Mouse (Mus musculus) stomach, embryonic 14.5 days (tissue): ENCODE measurements around the gene Tbx10. TPM values are rescaled to one million over a fixed set of nuclear protein-coding genes. Genes with fewer than 3 reads are reported as not detected.

ENCODE experiments used
- ATAC-seq: fragments of 200-750 bp; cut with Nextera tagmentation; 2 replicates; pipeline ENCODE4 v1.8.0; 2017; ENCODE audit warnings: low read depth, moderate TSS enrichment; ENCODE audit not compliant: insufficient number of reproducible peaks, insufficient read depth, low FRiP score
- H3K27ac ChIP-seq: fragments of 300-500 bp; sonication (generic); 2 replicates; pipeline ENCODE4 v1.5.1; 2014; ENCODE audit warnings: mild to moderate bottlenecking, low read length, moderate library complexity, mixed read lengths
- H3K27me3 ChIP-seq: fragments of 300-500 bp; sonication (generic); 2 replicates; pipeline ENCODE4 v1.6.1; 2014; ENCODE audit warnings: low read length, control low read depth, mixed read lengths; ENCODE audit not compliant: control insufficient read depth, insufficient read depth
- H3K36me3 ChIP-seq: fragments of 300-500 bp; sonication (generic); 2 replicates; pipeline ENCODE4 v1.6.1; 2014; ENCODE audit warnings: mild to moderate bottlenecking, control low read depth, low read length, moderate library complexity, mixed read lengths; ENCODE audit not compliant: control insufficient read depth, insufficient read depth
- H3K4me1 ChIP-seq: fragments of 300-500 bp; sonication (generic); 2 replicates; pipeline ENCODE4 v1.6.1; 2014; ENCODE audit warnings: low read length, control low read depth, mixed read lengths; ENCODE audit not compliant: control insufficient read depth, insufficient read depth
- H3K4me2 ChIP-seq: fragments of 300-500 bp; sonication (generic); replicated peaks from 2 replicates; pipeline ENCODE4 v1.6.1; 2014; ENCODE audit warnings: low read depth, low read length, control low read depth
- H3K4me3 ChIP-seq: fragments of 300-500 bp; sonication (generic); 2 replicates; pipeline ENCODE4 v1.5.1; 2014; ENCODE audit warnings: low read depth, low read length, control low read depth
- H3K9ac ChIP-seq: fragments of 300-500 bp; sonication (generic); replicated peaks from 2 replicates; pipeline ENCODE4 v1.6.1; 2014; ENCODE audit warnings: low read depth, mild to moderate bottlenecking, control low read depth, low read length, moderate library complexity, mixed read lengths
- H3K9me3 ChIP-seq: fragments of 300-500 bp; sonication (generic); 2 replicates; pipeline ENCODE4 v1.6.1; 2016; ENCODE audit warnings: low read depth, low read length, control low read depth; ENCODE audit not compliant: control insufficient read depth
- WGBS: fragments of 180-500 bp; shearing (Covaris S2); extraction: QIAGEN DNeasy Blood & Tissue Kit; methylation state at CpG from one replicate; pipeline ENCODE4 v1.1.7; 2014; 5-methylcytosine and 5-hydroxymethylcytosine counted together
- polyA plus RNA-seq: library from polyadenylated mRNA; unstranded; fragments of >200 nt; fragmentation: Nextera tagmentation; extraction: Ambion mirVana; gene quantifications from 2 replicates; pipeline ENCODE4 v1.2.1, GENCODE M21; 2014

Tbx10 gene
- polyA plus RNA-seq, 1 experiment from 2014 or later, result not detected

DNA sequence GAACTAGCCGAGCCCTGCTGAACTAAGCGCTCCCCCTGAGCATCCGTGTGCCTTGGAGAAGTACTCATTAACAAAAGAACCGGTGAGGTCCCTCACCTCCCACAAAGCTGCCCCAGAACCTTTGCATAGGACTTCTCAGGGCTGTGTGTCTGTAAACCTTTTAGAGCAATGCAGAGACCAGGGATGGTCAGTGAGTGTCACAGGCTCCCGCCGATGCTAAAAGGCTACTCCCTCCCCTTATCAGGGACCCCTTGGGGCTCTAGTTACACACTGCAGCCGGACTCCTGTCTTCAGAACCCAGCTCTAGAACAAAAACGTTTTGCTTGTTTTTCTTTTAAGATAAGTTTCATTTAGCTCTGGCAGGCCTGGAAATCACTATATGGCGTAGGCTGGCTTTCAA, 20.5 kb downstream of the Tbx10 start:
- Histone ChIP-seq H3K27ac (0 out of 2 replicates have a peak overlapping the region, but pooled peaks have one; percentile 10), H3K4me2 (peak overlapping the region; percentile 55), H3K4me3 (peak overlapping the region; percentile 90), H3K9ac (peak overlapping the region; percentile 76; the same call in 1 of the 2 replicates), H3K27me3 (no peaks in the 10 kb centered on the region), H3K4me1 (peaks cover 11% of the 10 kb centered on the region; the same call in 1 of the 2 replicates), H3K9me3 (no peaks in the 10 kb centered on the region), H3K36me3 (peaks cover 6% of the 10 kb centered on the region)
- peak; percentile 11; the same call in 1 of the 2 replicates for ATAC-seq
- 15% methylated on average over 9 of the region's 9 CpGs for WGBS

DNA sequence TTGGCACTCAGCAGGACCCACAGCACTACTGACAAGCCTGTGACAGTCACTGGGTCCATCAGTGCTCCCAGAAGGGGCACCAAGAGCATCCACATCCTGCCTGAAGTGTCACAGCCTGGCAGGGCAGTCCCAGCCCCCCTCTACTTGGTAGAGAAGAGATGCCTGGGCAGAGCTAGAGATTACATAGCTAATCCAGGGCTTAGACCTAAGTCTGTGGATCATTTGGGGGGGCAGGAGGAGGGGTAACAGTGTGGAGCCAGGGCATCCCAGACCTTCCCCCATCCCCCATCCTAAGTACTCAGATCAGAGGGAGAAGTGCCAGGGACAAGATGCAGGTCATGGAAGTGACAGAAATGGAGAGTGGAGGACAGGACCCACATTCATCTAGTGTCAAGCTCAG, 22.2 kb downstream of the Tbx10 start:
- H3K27ac ChIP-seq, result no peak overlapping the region
- no peak overlapping the region for H3K4me3 ChIP-seq
- H3K9me3 ChIP-seq, result no peaks in the 10 kb centered on the region
- no peaks in the 10 kb centered on the region; the same call in 1 of the 2 replicates for H3K36me3 ChIP-seq
- no peaks in the 10 kb centered on the region for H3K27me3 ChIP-seq
- no peak overlapping the region for H3K9ac ChIP-seq
- peaks cover 17% of the 10 kb centered on the region for H3K4me1 ChIP-seq
- ATAC-seq, result no peak
- H3K4me2 ChIP-seq, result no peak overlapping the region

DNA sequence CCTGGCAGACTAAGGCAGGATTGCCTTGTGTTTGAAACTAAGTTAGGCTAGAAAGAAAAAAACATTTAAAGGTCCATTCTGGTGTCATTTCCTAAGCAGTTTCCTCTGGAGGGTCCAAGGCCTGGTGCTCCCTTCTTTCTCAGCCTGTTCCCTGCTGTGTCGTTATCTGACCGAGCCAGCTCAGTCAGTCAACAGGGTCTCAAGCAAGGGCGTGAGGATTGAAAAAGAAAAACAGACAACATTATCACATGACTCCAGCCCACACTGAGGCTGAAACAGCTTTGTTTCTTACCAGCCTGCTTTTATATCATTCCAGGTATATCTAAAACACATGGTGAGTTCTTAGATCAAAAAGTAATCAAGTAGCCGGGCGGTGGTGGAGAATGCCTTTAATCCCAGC, 23.1 kb downstream of the Tbx10 start:
- WGBS, result 67% methylated on average over 5 of the region's 5 CpGs
- no peak overlapping the region for H3K4me3 ChIP-seq
- H3K4me2 ChIP-seq, result no peak overlapping the region
- H3K27ac ChIP-seq, result no peak overlapping the region
- H3K4me1 ChIP-seq, result peaks cover 17% of the 10 kb centered on the region
- no peak for ATAC-seq
- H3K9me3 ChIP-seq, result no peaks in the 10 kb centered on the region
- H3K27me3 ChIP-seq, result no peaks in the 10 kb centered on the region
- H3K36me3 ChIP-seq, result no peaks in the 10 kb centered on the region
- H3K9ac ChIP-seq, result no peak overlapping the region

DNA sequence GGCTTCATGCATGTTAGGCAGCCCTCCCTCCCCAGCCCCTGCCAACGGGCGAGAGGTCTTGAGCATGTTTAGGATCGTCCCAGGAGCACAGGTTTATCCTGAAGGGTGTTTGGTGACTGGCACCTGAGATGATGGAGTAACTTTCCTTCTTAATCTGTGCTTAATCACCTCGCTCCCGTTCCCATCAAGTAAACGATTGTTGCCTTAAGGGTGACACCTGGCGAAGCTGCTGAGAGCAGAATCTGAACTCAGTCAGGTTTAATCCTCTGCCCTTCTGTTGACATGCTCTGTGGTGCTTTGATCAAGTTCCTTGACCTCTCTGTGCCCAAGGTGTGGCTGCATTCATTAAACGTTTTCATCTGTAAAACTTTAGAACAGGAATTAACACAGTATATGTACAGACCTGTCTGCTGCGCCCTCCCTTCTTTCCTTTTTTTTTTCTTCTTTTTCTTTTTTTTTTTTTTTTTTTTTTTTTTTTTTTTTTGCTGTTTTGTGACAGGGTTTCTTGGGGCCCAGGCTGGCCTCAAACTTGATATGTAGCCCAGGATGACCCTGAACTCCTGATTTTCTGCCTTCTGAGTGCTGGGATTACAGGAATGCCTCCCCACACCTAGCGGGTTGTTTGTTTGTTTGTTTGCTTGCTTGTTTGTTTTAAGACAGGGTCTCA, 25.5 kb downstream of the Tbx10 start:
- no peaks in the 10 kb centered on the region for H3K27me3 ChIP-seq
- WGBS, result 41% methylated on average over 10 of the region's 10 CpGs
- no peak overlapping the region for H3K27ac ChIP-seq
- no peak overlapping the region for H3K4me2 ChIP-seq
- H3K9me3 ChIP-seq, result no peaks in the 10 kb centered on the region
- no peak overlapping the region for H3K4me3 ChIP-seq
- no peaks in the 10 kb centered on the region for H3K36me3 ChIP-seq
- peaks cover 8% of the 10 kb centered on the region for H3K4me1 ChIP-seq
- no peak overlapping the region for H3K9ac ChIP-seq
- ATAC-seq, result no peak

DNA sequence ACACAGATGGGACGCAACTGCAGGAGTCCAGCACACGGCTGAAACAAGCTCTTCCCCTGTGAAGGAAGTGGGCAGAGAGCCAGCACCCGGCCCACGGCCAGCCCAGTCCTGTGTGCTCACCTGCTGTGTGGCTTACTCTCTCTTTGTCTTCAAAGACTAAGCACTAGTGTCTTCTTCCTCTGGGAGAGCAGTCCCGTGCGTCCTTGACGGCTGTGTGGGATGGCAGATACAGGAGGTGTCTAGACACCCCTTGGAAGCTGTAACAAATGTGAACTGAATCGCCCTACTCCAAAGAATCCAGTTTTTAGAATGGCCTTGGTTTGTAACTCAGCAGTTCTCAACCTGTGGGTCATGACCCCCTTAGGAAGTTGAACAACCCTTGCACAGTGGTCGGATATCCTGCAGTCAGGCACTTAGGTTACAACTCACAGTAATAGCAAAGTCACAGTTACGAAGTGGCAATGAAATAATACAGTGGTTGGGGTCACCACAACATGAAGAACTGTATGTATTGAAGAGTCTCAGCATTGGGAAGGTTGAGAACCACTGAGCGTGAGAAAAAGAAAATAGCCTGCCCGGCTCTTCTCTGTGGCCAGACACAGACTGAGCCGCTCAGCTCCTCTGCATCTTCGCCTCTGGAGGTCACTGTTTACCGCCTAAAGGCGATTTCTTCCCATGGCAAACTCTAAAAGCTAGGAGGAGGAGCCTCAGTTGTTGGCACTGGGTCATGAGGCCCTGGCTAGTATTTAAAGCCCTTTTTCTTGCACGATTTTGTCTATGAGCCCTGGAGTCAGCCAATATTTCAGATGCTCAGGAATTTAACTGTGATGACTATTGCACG, 26.4 kb downstream of the Tbx10 start:
- H3K9me3 ChIP-seq, result no peaks in the 10 kb centered on the region
- no peak overlapping the region for H3K27ac ChIP-seq
- peaks cover 5% of the 10 kb centered on the region; the same call in 1 of the 2 replicates for H3K4me1 ChIP-seq
- no peak overlapping the region for H3K4me2 ChIP-seq
- H3K9ac ChIP-seq, result no peak overlapping the region
- no peaks in the 10 kb centered on the region for H3K27me3 ChIP-seq
- H3K36me3 ChIP-seq, result no peaks in the 10 kb centered on the region
- WGBS, result 29% methylated on average over 18 of the region's 18 CpGs
- peak; percentile 90 for ATAC-seq
- H3K4me3 ChIP-seq, result no peak overlapping the region

DNA sequence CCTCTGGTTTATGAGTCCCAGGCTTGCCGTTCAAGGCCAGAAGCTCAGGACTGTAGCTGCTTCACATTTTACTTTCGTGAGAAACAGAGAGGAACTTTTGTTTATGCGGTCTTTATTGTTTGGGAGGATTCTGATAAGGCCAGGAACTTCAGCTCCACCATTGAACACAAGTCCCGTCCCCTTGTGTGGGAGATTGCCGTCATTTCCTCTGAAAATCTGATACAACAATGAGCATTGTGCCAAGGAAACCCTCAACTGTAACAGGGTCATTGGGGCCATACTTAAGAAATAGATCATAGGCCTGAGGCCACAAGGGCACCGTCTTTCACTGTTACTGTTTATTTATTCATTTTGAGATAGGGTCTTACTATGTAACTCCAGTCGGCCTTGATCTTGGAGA, 30.6 kb downstream of the Tbx10 start:
- peaks cover 5% of the 10 kb centered on the region; the same call in 1 of the 2 replicates for H3K4me1 ChIP-seq
- H3K4me3 ChIP-seq, result no peak overlapping the region
- 67% methylated on average over 7 of the region's 7 CpGs for WGBS
- no peak for ATAC-seq
- H3K9ac ChIP-seq, result no peak overlapping the region
- no peak overlapping the region for H3K27ac ChIP-seq
- H3K9me3 ChIP-seq, result no peaks in the 10 kb centered on the region
- H3K36me3 ChIP-seq, result no peaks in the 10 kb centered on the region
- H3K4me2 ChIP-seq, result no peak overlapping the region
- H3K27me3 ChIP-seq, result no peaks in the 10 kb centered on the region

DNA sequence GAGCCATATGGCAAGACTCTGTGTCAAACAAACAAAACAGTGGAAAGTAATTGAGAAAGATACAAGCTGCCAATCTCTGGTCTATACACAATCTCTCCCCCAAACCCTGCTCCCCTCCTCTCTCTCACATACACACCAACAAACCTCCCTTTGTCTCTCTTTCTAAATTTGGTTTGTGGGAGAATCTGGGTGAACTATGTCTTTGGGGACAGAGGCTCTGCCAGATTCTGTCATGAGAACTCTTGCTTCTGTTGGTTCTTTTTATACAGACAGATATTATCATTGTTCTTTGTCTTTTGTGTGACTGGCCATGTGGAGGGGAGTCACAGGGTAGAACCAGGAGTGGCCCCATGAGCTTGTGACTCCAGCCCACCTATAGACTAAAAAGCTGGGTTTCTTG, 35.0 kb downstream of the Tbx10 start:
- no peak overlapping the region for H3K4me2 ChIP-seq
- no peak overlapping the region for H3K9ac ChIP-seq
- H3K36me3 ChIP-seq, result no peaks in the 10 kb centered on the region
- H3K4me3 ChIP-seq, result no peak overlapping the region
- no peaks in the 10 kb centered on the region for H3K27me3 ChIP-seq
- H3K4me1 ChIP-seq, result no peaks in the 10 kb centered on the region
- ATAC-seq, result no peak
- no peaks in the 10 kb centered on the region for H3K9me3 ChIP-seq
- H3K27ac ChIP-seq, result no peak overlapping the region

DNA sequence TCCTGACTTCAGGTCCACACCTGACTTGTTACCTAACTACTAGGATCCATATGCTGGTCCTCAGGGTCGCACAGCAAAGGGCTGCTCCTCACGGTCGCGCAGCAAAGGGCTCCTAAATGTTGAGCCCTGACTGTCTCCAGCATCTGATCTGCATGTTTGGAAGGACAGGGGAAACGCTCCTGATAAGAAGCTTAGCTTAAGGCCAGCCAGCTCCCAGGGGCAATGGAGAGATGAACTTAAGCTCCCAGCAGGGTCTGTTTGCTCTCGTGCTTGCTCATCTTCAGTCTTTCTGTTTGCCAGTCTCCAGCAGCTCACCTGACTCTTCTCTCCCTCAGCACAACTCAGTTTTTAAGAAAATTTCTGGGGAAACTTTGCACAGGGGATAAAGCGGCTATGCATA, 40.1 kb downstream of the Tbx10 start:
- H3K27me3 ChIP-seq, result no peaks in the 10 kb centered on the region
- no peak for ATAC-seq
- H3K9me3 ChIP-seq, result no peaks in the 10 kb centered on the region
- H3K27ac ChIP-seq, result peak overlapping the region; percentile 30; the same call in 1 of the 2 replicates
- 0 out of 2 replicates have a peak, but pooled peaks cover 3% of the 10 kb centered on the region for H3K4me1 ChIP-seq
- no peaks in the 10 kb centered on the region; the same call in 1 of the 2 replicates for H3K36me3 ChIP-seq
- WGBS, result 64% methylated on average over 7 of the region's 7 CpGs
- no peak overlapping the region for H3K4me2 ChIP-seq
- H3K9ac ChIP-seq, result no peak overlapping the region
- no peak overlapping the region for H3K4me3 ChIP-seq
